Mouse (Mus musculus) limb, embryonic 13.5 days (tissue): ENCODE measurements at regions not wholly inside any gene's neighbourhood (a gene's known extent, or its start where the extent isn't known, plus 50 kb on each side); places are given as distances from the start of the nearest gene placed in this dataset.

Source experiments
- ATAC-seq: fragments of 200-750 bp; cut with Nextera tagmentation; 2 replicates; pipeline ENCODE4 v1.8.0; 2017; ENCODE audit warnings: low read depth, moderate number of reproducible peaks, moderate TSS enrichment; ENCODE audit not compliant: low FRiP score
- H3K27ac ChIP-seq: fragments of 300-500 bp; sonication (generic); 2 replicates; pipeline ENCODE4 v1.5.1; 2015; ENCODE audit warnings: inconsistent platforms, mild to moderate bottlenecking, moderate library complexity
- H3K27me3 ChIP-seq: fragments of 300-500 bp; sonication (generic); 2 replicates; pipeline ENCODE4 v1.6.1; 2015; ENCODE audit warnings: mild to moderate bottlenecking, inconsistent platforms
- H3K36me3 ChIP-seq: fragments of 300-500 bp; sonication (generic); 2 replicates; pipeline ENCODE4 v1.6.1; 2015; ENCODE audit warnings: inconsistent platforms, mild to moderate bottlenecking, moderate library complexity
- H3K4me1 ChIP-seq: fragments of 300-500 bp; sonication (generic); 2 replicates; pipeline ENCODE4 v1.6.1; 2015; ENCODE audit warnings: inconsistent platforms
- H3K4me2 ChIP-seq: fragments of 300-500 bp; sonication (generic); replicated peaks from 2 replicates; pipeline ENCODE4 v1.6.1; 2015; ENCODE audit warnings: inconsistent platforms, mild to moderate bottlenecking, moderate library complexity
- H3K4me3 ChIP-seq: fragments of 300-500 bp; sonication (generic); 2 replicates; pipeline ENCODE4 v1.5.1; 2015; ENCODE audit warnings: moderate library complexity, mild to moderate bottlenecking, inconsistent platforms
- H3K9ac ChIP-seq: fragments of 300-500 bp; sonication (generic); 2 replicates; pipeline ENCODE4 v1.6.1; 2015; ENCODE audit warnings: mild to moderate bottlenecking, inconsistent platforms
- H3K9me3 ChIP-seq: fragments of 300-500 bp; sonication (generic); 2 replicates; pipeline ENCODE4 v1.6.1; 2016; ENCODE audit warnings: inconsistent platforms
- WGBS: fragments of 180-500 bp; shearing (Covaris S2); methylation state at CpG from one replicate; pipeline ENCODE4 v1.1.7; 2015; 5-methylcytosine and 5-hydroxymethylcytosine counted together

DNA sequence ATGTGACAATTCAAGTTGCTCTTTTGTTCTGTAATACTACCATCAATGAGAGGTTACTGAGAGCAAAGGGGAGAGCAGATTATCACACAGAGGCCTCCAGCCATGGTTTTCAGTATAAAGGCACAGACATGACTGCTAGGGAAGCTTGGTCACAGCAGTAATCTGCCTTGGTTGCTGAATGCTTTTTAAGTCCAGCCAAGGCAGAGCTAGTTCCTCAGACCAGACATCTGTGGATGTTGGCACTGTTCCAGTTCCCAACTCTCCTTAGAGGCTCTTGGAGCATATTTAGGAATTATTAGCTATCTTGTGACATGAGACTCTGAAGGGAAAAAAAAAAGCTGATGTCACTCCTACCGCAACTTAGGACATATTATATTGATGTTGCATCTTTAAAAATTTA is 347.5 kb downstream of the Hsfy2 start:
- H3K36me3 ChIP-seq = no peaks in the 10 kb centered on the region
- WGBS = 52% methylated on average over 1 of the region's 1 CpGs
- no peaks in the 10 kb centered on the region for H3K9me3 ChIP-seq
- H3K4me2 ChIP-seq = no peak overlapping the region
- no peaks in the 10 kb centered on the region for H3K27me3 ChIP-seq
- H3K4me1 ChIP-seq = peaks cover 5% of the 10 kb centered on the region; the same call in 1 of the 2 replicates
- ATAC-seq = no peak; the same call in 1 of the 2 replicates
- H3K4me3 ChIP-seq = no peak overlapping the region
- H3K27ac ChIP-seq = no peak overlapping the region
- H3K9ac ChIP-seq = no peak overlapping the region

DNA sequence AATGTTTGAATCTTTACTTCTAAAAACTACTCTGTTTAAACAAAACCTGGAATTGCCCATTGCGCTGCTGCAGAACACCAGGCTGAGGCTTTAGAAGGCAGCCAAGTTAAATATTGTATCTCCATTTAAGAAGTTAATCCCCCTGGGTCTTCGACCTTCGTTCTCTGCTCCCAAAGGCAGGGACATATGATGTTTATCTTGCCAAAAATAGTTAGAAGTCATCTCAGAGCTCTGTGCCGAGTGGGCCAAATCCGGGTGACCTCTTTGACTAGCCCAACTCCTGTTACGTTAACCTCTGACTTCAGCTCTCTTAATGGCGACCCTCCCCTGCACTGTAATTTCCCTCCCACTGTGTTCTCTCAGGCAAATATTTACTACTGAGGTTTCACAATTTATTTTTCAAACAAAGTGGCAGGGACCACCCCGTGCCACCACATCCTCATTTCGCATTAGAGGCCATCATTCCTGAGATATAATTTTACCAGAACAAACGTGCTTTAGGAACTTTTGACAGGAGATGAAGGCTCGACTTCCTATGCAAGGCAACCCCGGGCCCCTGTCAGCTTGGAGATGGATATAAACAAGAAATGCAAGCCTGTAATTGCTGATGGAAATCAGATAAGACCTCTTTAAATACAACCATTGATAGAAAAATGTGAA is 350.7 kb downstream of the Hsfy2 start:
- Histone ChIP-seq H3K27ac (no peak overlapping the region), H3K27me3 (no peaks in the 10 kb centered on the region), H3K9me3 (no peaks in the 10 kb centered on the region), H3K4me2 (no peak overlapping the region), H3K36me3 (no peaks in the 10 kb centered on the region), H3K9ac (no peak overlapping the region), H3K4me1 (peaks cover 5% of the 10 kb centered on the region; the same call in 1 of the 2 replicates), H3K4me3 (no peak overlapping the region)
- no peak for ATAC-seq
- 27% methylated on average over 12 of the region's 12 CpGs for whole genome bisulfite sequencing

DNA sequence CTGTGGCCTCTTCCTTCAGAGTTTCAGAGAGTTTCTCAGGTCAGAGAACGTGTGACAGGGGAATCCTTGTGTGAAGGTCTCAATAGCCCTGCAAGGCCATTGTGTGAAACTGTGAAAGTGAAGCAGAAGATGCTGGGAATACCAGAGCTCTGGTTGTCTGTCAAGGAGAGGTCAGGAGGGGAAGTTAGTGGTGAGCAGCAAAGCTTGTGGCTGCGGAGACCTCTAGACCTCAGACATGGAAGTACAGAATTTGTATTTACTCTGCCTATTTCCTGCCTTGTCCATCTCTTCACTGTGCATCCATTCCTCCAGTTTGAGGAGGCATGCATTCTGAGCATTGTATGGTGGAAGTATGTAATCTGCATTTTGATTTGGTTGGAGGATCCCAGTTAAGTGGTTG is 375.5 kb downstream of the Hsfy2 start:
- ATAC-seq = no peak

DNA sequence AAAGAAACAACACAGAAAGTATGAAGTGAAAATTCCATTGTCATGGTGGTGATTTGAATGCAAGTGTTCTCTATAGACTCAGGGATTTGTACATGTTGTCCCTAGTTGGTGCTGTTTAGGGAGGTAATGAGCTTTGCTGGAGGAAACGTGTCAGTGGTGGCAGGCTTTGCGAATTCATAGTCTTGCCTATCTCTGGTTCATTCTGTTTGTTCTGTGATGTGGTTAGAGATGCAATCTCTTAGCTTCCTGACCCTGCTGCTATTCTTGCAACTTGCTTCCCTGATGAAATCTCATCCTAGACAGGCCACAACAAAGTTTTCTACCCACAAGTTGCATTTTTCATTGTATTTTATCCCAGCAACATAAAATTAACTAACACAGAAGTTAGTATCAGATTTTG is 376.5 kb downstream of the Hsfy2 start:
- Histone ChIP-seq H3K27ac (no peak overlapping the region), H3K9ac (no peak overlapping the region), H3K4me2 (no peak overlapping the region), H3K4me1 (no peaks in the 10 kb centered on the region), H3K36me3 (no peaks in the 10 kb centered on the region), H3K27me3 (no peaks in the 10 kb centered on the region), H3K9me3 (no peaks in the 10 kb centered on the region), H3K4me3 (no peak overlapping the region)
- WGBS = 89% methylated on average over 2 of the region's 2 CpGs
- ATAC-seq = no peak

More for the DNA sequence above, 375.5 kb downstream of the Hsfy2 start:
- Histone ChIP-seq H3K4me2 (no peak overlapping the region), H3K9me3 (no peaks in the 10 kb centered on the region), H3K4me1 (no peaks in the 10 kb centered on the region), H3K36me3 (no peaks in the 10 kb centered on the region), H3K27ac (no peak overlapping the region), H3K4me3 (no peak overlapping the region), H3K9ac (no peak overlapping the region), H3K27me3 (no peaks in the 10 kb centered on the region)
- 77% methylated on average over 2 of the region's 2 CpGs for WGBS

DNA sequence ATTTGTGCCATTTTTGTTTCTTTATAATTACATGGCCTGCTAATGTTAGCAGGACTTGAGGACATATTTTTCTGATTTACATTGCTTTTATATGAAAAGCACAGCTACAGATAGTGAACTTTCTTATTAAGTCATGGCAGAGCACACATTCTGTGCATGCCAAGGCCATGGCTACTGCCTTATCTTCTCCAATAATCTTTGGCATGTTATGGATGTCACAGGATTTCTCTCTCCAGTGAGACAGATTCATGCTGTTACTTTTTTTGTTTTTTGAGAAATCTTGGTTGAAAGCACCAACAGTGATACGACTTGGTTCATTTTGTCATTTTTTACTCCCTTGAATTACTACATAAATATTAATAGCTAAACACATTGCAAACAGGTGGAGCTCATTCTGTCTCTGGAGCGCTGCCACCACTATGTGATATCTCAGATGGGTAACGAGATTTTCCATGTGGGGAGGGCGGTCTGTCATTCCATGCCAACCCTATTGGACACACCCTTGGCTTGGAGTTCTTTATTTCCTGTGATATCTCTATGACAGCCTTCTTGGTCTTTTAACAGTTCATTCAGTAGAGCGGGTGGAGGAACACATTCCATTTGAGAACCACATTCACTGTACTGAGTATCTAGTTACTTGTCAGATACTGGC is 380.3 kb downstream of the Hsfy2 start:
- H3K9me3 ChIP-seq = no peaks in the 10 kb centered on the region
- no peak overlapping the region for H3K4me3 ChIP-seq
- no peak for ATAC-seq
- WGBS = 82% methylated on average over 5 of the region's 5 CpGs
- no peaks in the 10 kb centered on the region for H3K4me1 ChIP-seq
- H3K4me2 ChIP-seq = no peak overlapping the region
- H3K27me3 ChIP-seq = no peaks in the 10 kb centered on the region
- H3K36me3 ChIP-seq = no peaks in the 10 kb centered on the region
- H3K9ac ChIP-seq = no peak overlapping the region
- H3K27ac ChIP-seq = no peak overlapping the region

DNA sequence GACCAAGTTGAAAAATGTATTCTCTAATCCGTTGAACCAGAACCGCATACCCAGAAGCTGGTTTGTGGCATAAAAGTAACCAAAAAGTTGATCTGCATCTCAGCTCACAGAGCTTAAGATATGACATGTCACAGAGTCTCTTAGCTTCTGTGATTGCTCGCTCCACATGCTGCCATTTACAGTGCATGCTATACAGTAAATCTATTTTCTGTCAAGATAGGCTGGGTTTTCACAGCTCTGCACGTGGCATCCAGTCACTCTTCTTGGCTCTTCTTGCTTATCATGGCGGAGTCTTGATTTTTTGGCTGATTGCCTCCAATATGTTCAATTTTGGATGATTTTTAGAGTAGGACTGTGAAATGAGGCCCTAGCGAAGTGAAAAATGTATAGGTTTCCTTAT is 397.5 kb downstream of the Hsfy2 start:
- H3K27ac ChIP-seq = no peak overlapping the region
- no peaks in the 10 kb centered on the region for H3K9me3 ChIP-seq
- H3K4me2 ChIP-seq = no peak overlapping the region
- H3K9ac ChIP-seq = no peak overlapping the region
- H3K4me1 ChIP-seq = no peaks in the 10 kb centered on the region
- no peaks in the 10 kb centered on the region for H3K36me3 ChIP-seq
- ATAC-seq = no peak
- no peak overlapping the region for H3K4me3 ChIP-seq
- H3K27me3 ChIP-seq = no peaks in the 10 kb centered on the region
- 86% methylated on average over 6 of the region's 6 CpGs for WGBS

DNA sequence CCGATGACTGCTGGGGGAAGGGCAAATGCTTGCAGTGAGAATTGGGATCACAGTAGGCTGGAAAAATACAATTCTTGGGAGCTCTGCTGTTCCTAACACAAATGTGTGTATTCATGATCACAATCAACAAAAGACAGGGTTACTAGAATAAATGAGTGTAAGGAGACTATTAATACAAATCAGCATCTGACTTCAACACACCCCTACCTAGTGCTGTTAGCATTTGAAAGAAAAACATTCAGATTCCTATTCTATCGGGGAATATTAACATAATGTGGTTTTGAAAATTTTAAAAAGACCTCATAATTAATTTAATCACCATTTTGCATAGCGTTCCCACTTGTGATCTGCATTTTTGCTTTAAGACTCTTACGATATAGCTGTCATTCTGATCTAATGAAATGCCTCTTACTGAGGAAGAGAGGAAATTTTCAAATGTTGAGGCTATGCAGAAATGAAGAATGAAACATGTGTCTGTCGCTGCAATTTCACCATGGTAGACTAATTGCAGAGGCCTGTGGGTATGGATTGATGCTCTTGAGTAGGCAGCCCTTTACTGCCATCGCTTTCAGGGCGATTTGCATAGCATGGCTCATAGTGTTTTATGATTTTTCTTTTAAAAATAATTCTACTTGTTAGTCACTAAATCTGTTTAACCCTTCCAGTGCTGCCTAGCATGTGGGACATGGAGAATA is 410.8 kb downstream of the Hsfy2 start:
- Histone ChIP-seq H3K36me3 (no peaks in the 10 kb centered on the region), H3K9ac (no peak overlapping the region), H3K4me2 (no peak overlapping the region), H3K27ac (no peak overlapping the region), H3K4me3 (no peak overlapping the region), H3K4me1 (no peaks in the 10 kb centered on the region), H3K27me3 (no peaks in the 10 kb centered on the region), H3K9me3 (no peaks in the 10 kb centered on the region)
- 83% methylated on average over 7 of the region's 7 CpGs for WGBS
- no peak for ATAC-seq

DNA sequence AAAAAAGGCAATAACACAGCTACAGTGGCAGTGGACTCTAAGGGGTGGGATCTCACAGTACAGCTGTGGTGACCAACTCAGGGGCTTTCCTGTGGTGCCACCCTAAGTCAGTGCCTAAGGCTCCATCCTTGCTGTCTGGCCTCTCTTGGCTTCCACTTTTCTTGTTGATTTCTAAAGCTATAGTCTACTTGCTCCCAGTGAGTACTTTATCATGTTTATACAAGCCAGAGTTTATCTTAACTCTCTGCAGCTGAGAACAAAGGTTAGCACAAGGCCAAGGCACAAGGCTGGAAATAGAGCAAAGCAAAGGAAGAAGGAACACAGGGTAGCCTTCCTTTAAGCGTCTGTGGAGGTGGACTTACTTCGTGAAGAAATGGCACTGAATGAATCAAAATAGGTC is 417.5 kb downstream of the Hsfy2 start:
- no peaks in the 10 kb centered on the region for H3K27me3 ChIP-seq
- no peak overlapping the region for H3K9ac ChIP-seq
- no peaks in the 10 kb centered on the region for H3K4me1 ChIP-seq
- ATAC-seq = no peak
- H3K4me2 ChIP-seq = no peak overlapping the region
- H3K36me3 ChIP-seq = no peaks in the 10 kb centered on the region
- no peak overlapping the region for H3K4me3 ChIP-seq
- no peak overlapping the region for H3K27ac ChIP-seq
- no peaks in the 10 kb centered on the region for H3K9me3 ChIP-seq
- WGBS = 87% methylated on average over 2 of the region's 2 CpGs

DNA sequence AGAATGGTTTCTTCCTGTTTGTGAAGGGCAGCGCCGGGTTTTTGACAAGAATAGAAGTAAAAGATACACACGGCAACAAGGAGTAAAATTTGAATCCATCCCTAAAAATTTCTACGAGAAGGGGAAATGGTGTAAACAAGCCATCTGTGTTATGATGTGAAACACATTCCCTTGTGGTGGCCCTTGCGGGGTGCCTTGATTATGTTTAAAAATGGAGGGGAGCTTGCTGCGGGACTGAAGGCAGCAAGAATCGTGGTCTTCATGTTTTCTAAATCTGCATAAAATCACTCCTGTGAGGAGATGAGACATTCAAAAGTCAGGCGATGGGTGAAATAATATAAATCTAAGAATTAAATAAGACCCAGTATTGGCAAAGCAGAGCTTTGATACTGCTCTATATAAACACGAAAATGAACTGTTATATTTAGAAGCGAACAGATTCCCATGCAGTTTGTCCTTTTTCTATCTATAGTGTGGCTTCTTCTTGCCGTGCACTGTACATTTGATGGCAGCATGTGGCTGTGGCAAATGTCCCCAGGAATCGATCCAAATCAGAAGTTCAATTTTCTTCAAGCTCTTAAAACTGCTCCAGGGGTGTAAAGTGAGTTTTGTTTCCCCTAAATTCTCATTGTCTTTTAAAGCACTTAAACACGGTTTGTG is 426.4 kb downstream of the Hsfy2 start:
- H3K27me3 ChIP-seq = no peaks in the 10 kb centered on the region
- H3K27ac ChIP-seq = no peak overlapping the region
- no peak overlapping the region for H3K4me2 ChIP-seq
- H3K9me3 ChIP-seq = no peaks in the 10 kb centered on the region
- H3K36me3 ChIP-seq = no peaks in the 10 kb centered on the region
- 78% methylated on average over 13 of the region's 13 CpGs for WGBS
- no peak for ATAC-seq
- H3K4me1 ChIP-seq = no peaks in the 10 kb centered on the region
- no peak overlapping the region for H3K4me3 ChIP-seq
- no peak overlapping the region for H3K9ac ChIP-seq

DNA sequence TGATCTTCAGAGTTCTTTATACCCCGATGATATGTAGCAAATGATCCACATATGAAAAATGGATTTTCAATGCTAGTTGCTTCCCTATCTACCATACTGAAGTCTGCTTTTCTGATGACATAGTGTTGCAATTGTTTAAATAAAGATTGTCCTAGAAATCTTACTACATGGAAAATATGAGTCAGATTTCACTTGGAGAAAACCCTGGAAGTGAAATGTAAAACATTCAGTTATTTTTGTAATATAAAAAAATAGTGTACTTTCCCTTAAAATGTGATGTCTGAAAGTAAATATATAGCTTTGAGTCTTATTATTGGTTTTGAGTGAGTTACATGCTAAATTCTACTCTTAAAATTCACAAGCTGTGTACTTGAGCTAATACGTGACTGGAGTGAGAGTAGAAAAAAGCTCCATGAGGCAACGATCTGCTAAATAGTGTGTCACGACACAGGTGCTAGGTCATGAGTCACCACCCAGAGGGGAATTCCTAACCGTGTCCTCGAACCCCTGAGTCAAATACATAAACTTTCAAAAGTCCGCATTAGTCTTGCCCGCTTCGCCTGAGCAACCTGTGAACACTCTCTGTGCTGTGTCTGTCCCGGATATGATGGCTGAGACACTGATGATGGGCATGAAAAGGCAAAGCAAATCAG is 430.5 kb downstream of the Hsfy2 start:
- no peak overlapping the region for H3K4me3 ChIP-seq
- 85% methylated on average over 10 of the region's 10 CpGs for WGBS
- no peak for ATAC-seq
- H3K27me3 ChIP-seq = no peaks in the 10 kb centered on the region
- no peaks in the 10 kb centered on the region for H3K9me3 ChIP-seq
- H3K4me1 ChIP-seq = no peaks in the 10 kb centered on the region
- no peaks in the 10 kb centered on the region for H3K36me3 ChIP-seq
- no peak overlapping the region for H3K27ac ChIP-seq
- no peak overlapping the region for H3K4me2 ChIP-seq
- H3K9ac ChIP-seq = no peak overlapping the region

DNA sequence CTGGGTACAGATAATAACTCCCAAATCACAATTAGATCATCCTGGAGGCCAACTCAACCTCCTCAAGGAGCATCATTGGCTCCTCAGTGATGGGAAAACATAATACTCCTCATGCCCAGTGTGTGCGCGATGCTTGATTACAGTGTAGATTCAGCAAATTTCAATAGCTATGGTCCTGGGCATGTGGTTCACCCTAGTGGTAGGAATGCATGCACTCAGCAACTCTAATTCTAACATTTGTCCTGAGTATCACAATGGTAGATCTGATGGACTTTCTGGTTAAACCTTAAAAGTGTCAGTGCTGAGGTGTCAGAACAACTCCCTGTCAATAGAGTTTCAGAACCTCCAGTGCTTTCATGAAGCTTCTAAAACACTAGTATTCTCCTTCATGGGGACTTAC is 442.0 kb downstream of the Hsfy2 start:
- ATAC-seq = no peak
- H3K9ac ChIP-seq = no peak overlapping the region
- no peaks in the 10 kb centered on the region for H3K27me3 ChIP-seq
- no peak overlapping the region for H3K4me3 ChIP-seq
- H3K4me1 ChIP-seq = no peaks in the 10 kb centered on the region
- no peak overlapping the region for H3K27ac ChIP-seq
- no peaks in the 10 kb centered on the region for H3K9me3 ChIP-seq
- no peak overlapping the region for H3K4me2 ChIP-seq
- no peaks in the 10 kb centered on the region for H3K36me3 ChIP-seq
- 92% methylated on average over 2 of the region's 2 CpGs for WGBS
